Mouse (Mus musculus): ENCODE data around the gene Immp2l. TPM values are rescaled to one million over a fixed set of nuclear protein-coding genes. Genes with fewer than 3 reads are reported as not detected.

Immp2l gene
- polyA plus RNA-seq, 1 experiment from 2014 or later = 8.0 TPM

GRCm38 (mm10) chr12:41118358-41118757 lies 94.5 kb downstream of the Immp2l start:
- Histone ChIP-seq H3K27ac (no peak overlapping the region), H3K27me3 (no peaks in the 10 kb centered on the region), H3K4me2 (no peak overlapping the region), H3K4me1 (no peaks in the 10 kb centered on the region), H3K36me3 (replicated peaks) (no peaks in the 10 kb centered on the region), H3K9ac (no peak overlapping the region), H3K4me3 (replicated peaks) (no peak overlapping the region), H3K9me3 (no peaks in the 10 kb centered on the region)
- ATAC-seq (ENCODE audit: low FRiP score) = no peak

- Histone ChIP-seq H3K9me3 (no peaks in the 10 kb centered on the region), H3K4me2 (no peak overlapping the region), H3K4me1 (no peaks in the 10 kb centered on the region), H3K36me3 (replicated peaks) (no peaks in the 10 kb centered on the region), H3K4me3 (replicated peaks) (no peak overlapping the region), H3K9ac (no peak overlapping the region), H3K27me3 (no peaks in the 10 kb centered on the region), H3K27ac (no peak overlapping the region)
- 82% methylated on average over 6 of the region's 6 CpGs for WGBS
- ATAC-seq (ENCODE audit: low FRiP score) = no peak
These were observed 95.8 kb downstream of the Immp2l start for GRCm38 (mm10) chr12:41119657-41120056.

- no peaks in the 10 kb centered on the region for H3K9me3 ChIP-seq
- no peaks in the 10 kb centered on the region for H3K4me1 ChIP-seq
- H3K36me3 ChIP-seq (replicated peaks) = no peaks in the 10 kb centered on the region
- H3K9ac ChIP-seq = no peak overlapping the region
- WGBS = 87% methylated on average over 2 of the region's 2 CpGs
- ATAC-seq (ENCODE audit: low FRiP score) = no peak
- H3K4me2 ChIP-seq = no peak overlapping the region
- H3K27ac ChIP-seq = no peak overlapping the region
- no peak overlapping the region for H3K4me3 ChIP-seq (replicated peaks)
- H3K27me3 ChIP-seq = no peaks in the 10 kb centered on the region
These were observed 99.3 kb downstream of the Immp2l start for GRCm38 (mm10) chr12:41123207-41123606.

- H3K4me3 ChIP-seq (replicated peaks) = no peak overlapping the region
- WGBS = 59% methylated on average over 3 of the region's 3 CpGs
- no peak overlapping the region for H3K27ac ChIP-seq
- H3K4me1 ChIP-seq = no peaks in the 10 kb centered on the region
- no peaks in the 10 kb centered on the region for H3K9me3 ChIP-seq
- no peak overlapping the region for H3K9ac ChIP-seq
- H3K27me3 ChIP-seq = no peaks in the 10 kb centered on the region
- H3K36me3 ChIP-seq (replicated peaks) = no peaks in the 10 kb centered on the region
- no peak for ATAC-seq (ENCODE audit: low FRiP score)
- no peak overlapping the region for H3K4me2 ChIP-seq
These were observed 111.0 kb downstream of the Immp2l start for GRCm38 (mm10) chr12:41134885-41135284.

GRCm38 (mm10) chr12:41159543-41159942 lies 135.7 kb downstream of the Immp2l start:
- ATAC-seq (ENCODE audit: low FRiP score) = no peak
- Histone ChIP-seq H3K9ac (no peak overlapping the region), H3K36me3 (replicated peaks) (no peaks in the 10 kb centered on the region), H3K27me3 (no peaks in the 10 kb centered on the region), H3K4me1 (no peaks in the 10 kb centered on the region), H3K4me3 (replicated peaks) (no peak overlapping the region), H3K9me3 (no peaks in the 10 kb centered on the region), H3K27ac (no peak overlapping the region), H3K4me2 (no peak overlapping the region)
- 89% methylated on average over 4 of the region's 4 CpGs for WGBS

- Histone ChIP-seq H3K4me1 (no peaks in the 10 kb centered on the region), H3K9me3 (no peaks in the 10 kb centered on the region), H3K9ac (no peak overlapping the region), H3K4me2 (no peak overlapping the region), H3K36me3 (replicated peaks) (no peaks in the 10 kb centered on the region), H3K4me3 (replicated peaks) (no peak overlapping the region), H3K27ac (no peak overlapping the region), H3K27me3 (no peaks in the 10 kb centered on the region)
- WGBS = 80% methylated on average over 4 of the region's 4 CpGs
- no peak for ATAC-seq (ENCODE audit: low FRiP score)
These were observed 143.9 kb downstream of the Immp2l start for GRCm38 (mm10) chr12:41167802-41168201.

- Histone ChIP-seq H3K27ac (no peak overlapping the region), H3K36me3 (replicated peaks) (no peaks in the 10 kb centered on the region), H3K9me3 (no peaks in the 10 kb centered on the region), H3K4me3 (replicated peaks) (no peak overlapping the region), H3K4me2 (no peak overlapping the region), H3K9ac (no peak overlapping the region), H3K27me3 (no peaks in the 10 kb centered on the region), H3K4me1 (no peaks in the 10 kb centered on the region)
- 21% methylated on average over 1 of the region's 1 CpGs for WGBS
- no peak for ATAC-seq (ENCODE audit: low FRiP score)
These were observed 146.2 kb downstream of the Immp2l start for GRCm38 (mm10) chr12:41170051-41170450.

GRCm38 (mm10) chr12:41182856-41183255 lies 159.0 kb downstream of the Immp2l start:
- Histone ChIP-seq H3K36me3 (replicated peaks) (no peaks in the 10 kb centered on the region), H3K27me3 (no peaks in the 10 kb centered on the region), H3K4me3 (replicated peaks) (no peak overlapping the region), H3K9ac (no peak overlapping the region), H3K4me1 (no peaks in the 10 kb centered on the region), H3K9me3 (no peaks in the 10 kb centered on the region), H3K4me2 (no peak overlapping the region), H3K27ac (no peak overlapping the region)
- ATAC-seq (ENCODE audit: low FRiP score) = no peak

- Histone ChIP-seq H3K27ac (no peak overlapping the region), H3K27me3 (no peaks in the 10 kb centered on the region), H3K9me3 (no peaks in the 10 kb centered on the region), H3K4me2 (no peak overlapping the region), H3K4me1 (no peaks in the 10 kb centered on the region), H3K9ac (no peak overlapping the region), H3K36me3 (replicated peaks) (no peaks in the 10 kb centered on the region), H3K4me3 (replicated peaks) (no peak overlapping the region)
- WGBS = 78% methylated on average over 4 of the region's 4 CpGs
- no peak for ATAC-seq (ENCODE audit: low FRiP score)
These were observed 161.2 kb downstream of the Immp2l start for GRCm38 (mm10) chr12:41185060-41185459.

- Histone ChIP-seq H3K4me1 (no peaks in the 10 kb centered on the region), H3K9me3 (no peaks in the 10 kb centered on the region), H3K9ac (no peak overlapping the region), H3K4me2 (no peak overlapping the region), H3K4me3 (replicated peaks) (no peak overlapping the region), H3K27me3 (no peaks in the 10 kb centered on the region), H3K36me3 (replicated peaks) (no peaks in the 10 kb centered on the region), H3K27ac (no peak overlapping the region)
- no peak for ATAC-seq (ENCODE audit: low FRiP score)
- WGBS = 91% methylated on average over 6 of the region's 6 CpGs
These were observed 161.6 kb downstream of the Immp2l start for GRCm38 (mm10) chr12:41185509-41185908.

GRCm38 (mm10) chr12:41192829-41193228 lies 168.9 kb downstream of the Immp2l start:
- Histone ChIP-seq H3K4me2 (no peak overlapping the region), H3K27me3 (no peaks in the 10 kb centered on the region), H3K9me3 (no peaks in the 10 kb centered on the region), H3K9ac (no peak overlapping the region), H3K4me3 (replicated peaks) (no peak overlapping the region), H3K4me1 (no peaks in the 10 kb centered on the region), H3K36me3 (replicated peaks) (no peaks in the 10 kb centered on the region), H3K27ac (no peak overlapping the region)
- WGBS = 85% methylated on average over 3 of the region's 3 CpGs
- no peak for ATAC-seq (ENCODE audit: low FRiP score)

- H3K27ac ChIP-seq = no peak overlapping the region
- H3K27me3 ChIP-seq = no peaks in the 10 kb centered on the region
- no peaks in the 10 kb centered on the region for H3K4me1 ChIP-seq
- no peaks in the 10 kb centered on the region for H3K9me3 ChIP-seq
- no peak overlapping the region for H3K4me2 ChIP-seq
- no peak overlapping the region for H3K9ac ChIP-seq
- H3K4me3 ChIP-seq (replicated peaks) = no peak overlapping the region
- ATAC-seq (ENCODE audit: low FRiP score) = no peak
- WGBS = 95% methylated on average over 2 of the region's 2 CpGs
- H3K36me3 ChIP-seq (replicated peaks) = no peaks in the 10 kb centered on the region
These were observed 172.5 kb downstream of the Immp2l start for GRCm38 (mm10) chr12:41196374-41196773.

- H3K27me3 ChIP-seq = no peaks in the 10 kb centered on the region
- H3K4me3 ChIP-seq (replicated peaks) = no peak overlapping the region
- no peaks in the 10 kb centered on the region for H3K4me1 ChIP-seq
- no peaks in the 10 kb centered on the region for H3K36me3 ChIP-seq (replicated peaks)
- no peaks in the 10 kb centered on the region for H3K9me3 ChIP-seq
- H3K27ac ChIP-seq = no peak overlapping the region
- 76% methylated on average over 1 of the region's 1 CpGs for WGBS
- ATAC-seq (ENCODE audit: low FRiP score) = no peak
- H3K9ac ChIP-seq = no peak overlapping the region
- H3K4me2 ChIP-seq = no peak overlapping the region
These were observed 191.3 kb downstream of the Immp2l start for GRCm38 (mm10) chr12:41215186-41215585.

GRCm38 (mm10) chr12:41221893-41222292 lies 198.0 kb downstream of the Immp2l start:
- Histone ChIP-seq H3K4me2 (no peak overlapping the region), H3K36me3 (replicated peaks) (no peaks in the 10 kb centered on the region), H3K27ac (no peak overlapping the region), H3K4me3 (replicated peaks) (no peak overlapping the region), H3K4me1 (no peaks in the 10 kb centered on the region), H3K27me3 (no peaks in the 10 kb centered on the region), H3K9ac (no peak overlapping the region), H3K9me3 (no peaks in the 10 kb centered on the region)
- 59% methylated on average over 3 of the region's 3 CpGs for WGBS
- no peak for ATAC-seq (ENCODE audit: low FRiP score)

All from forebrain, embryonic 12.5 days (tissue).